Mouse (Mus musculus) Muller cell, postnatal 12 days (primary cell): ENCODE results near the gene Ptgs1.

Source experiments
- DNase-seq: peaks from one replicate; pipeline ENCODE4 v3.0.0-alpha.2; 2015; ENCODE audit errors: inconsistent ontology term

Gene Ptgs1

DNA sequence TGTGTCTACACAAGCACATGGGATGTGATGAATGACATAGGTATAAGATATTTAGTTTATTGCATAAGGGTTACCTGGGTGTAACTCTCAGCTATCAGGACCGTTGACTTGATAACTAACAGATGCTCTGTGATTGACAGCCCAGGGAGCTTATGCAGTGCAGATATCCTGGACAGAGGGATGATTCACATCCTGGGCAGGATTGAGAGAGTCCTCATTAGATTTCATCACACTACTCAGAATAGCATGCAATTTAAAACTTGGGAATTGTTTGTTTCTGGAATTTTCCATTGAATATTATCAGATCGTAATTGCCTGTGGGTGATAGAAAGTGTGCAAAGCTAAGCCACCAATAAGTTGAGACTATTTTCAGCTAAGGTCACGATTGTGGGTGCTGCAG, 17.7 kb downstream of the Ptgs1 start:
- peak; percentile 42 for DNase-seq

DNA sequence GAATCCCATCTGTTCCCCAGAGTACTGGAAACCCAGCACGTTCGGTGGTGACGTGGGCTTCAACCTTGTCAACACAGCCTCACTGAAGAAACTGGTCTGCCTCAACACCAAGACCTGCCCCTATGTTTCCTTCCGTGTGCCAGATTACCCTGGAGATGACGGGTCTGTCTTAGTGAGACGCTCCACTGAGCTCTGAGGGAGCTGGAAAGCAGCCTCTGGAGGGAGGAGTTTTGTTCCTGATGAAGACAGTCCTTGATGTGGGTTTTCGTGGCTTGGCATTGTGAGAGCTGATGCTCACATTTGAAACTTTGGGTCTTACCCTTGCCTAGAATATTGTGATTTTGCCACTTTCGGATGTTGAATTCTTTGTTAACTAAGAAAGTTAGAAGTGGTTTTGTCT, 20.9 kb downstream of the Ptgs1 start:
- no peak for DNase-seq

DNA sequence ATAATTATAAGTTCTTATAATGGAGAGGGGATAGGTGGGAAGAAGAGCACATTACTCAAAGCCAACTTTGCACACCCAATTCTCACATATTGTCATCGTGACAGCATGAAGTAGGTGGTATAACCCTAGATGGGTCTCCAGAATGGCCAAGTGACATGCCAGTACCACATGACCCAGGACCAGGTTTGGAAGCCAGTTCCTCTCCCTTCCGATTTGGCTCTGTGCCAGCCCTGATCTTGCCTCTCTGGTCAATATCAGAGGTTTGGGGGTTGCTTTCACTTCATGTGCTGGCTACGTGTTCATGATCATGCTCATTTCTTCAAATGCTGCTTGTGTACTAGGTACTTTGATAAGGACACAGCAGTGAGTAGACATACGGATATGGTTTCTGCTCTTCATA, 22.3 kb downstream of the Ptgs1 start:
- no peak for DNase-seq

DNA sequence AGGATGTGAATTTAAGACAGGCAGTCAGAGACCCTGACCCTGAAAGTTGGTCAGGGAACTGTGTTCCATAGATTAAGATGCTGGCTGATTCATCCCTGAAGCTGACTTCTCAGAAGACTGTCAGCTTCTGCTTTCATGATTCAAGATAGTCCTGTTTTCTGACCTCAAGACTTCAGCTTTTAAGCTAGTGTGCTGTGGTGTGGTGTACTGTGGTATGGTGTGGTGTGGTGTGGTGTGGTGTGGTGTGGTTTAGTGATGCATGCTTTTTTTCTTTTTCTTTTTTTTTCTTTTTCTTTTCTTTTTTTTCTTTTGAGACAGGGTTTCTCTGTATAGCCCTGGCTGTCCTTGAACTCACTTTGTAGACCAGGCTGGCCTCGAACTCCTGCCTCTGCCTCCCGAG, 24.2 kb downstream of the Ptgs1 start:
- DNase-seq: no peak

DNA sequence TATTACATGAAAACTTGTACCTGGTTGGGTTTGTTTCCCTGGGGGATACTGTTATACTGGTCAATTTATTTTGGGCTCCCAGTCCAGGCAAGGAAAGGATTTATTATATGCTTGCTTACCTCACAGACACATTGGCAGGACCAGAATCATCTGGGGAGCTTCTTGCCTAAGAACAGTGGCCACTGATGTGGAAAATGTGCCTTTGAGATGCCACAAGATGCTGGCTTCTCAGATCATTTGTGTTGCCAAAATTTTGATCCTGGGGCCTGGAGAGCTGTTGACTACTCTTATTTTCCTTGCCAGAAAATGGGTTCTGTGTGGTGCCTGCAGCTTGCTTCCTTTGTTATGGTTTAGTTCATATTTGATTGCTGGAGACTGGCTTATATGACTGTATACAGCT, 26.7 kb downstream of the Ptgs1 start:
- no peak for DNase-seq

DNA sequence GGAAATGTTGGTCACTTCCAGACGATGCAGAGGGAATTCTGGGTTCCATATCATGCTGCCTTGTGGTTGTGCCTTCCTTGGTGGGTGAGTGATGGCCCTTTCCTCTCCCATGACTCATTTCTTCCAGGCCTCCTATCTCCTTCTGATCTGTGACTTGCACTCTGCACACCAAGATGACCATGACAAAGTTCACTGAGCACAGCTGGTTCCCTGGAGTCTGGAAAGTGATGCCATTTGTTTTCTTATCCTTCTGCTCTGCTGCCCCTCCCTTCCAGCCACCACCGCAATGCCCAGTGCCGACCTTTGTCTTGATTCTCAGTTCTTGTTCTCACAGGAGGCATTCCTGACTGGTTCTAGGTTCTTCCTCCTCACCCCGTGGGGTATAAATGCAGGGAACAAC, 29.2 kb downstream of the Ptgs1 start:
- DNase-seq: peak; percentile 50

DNA sequence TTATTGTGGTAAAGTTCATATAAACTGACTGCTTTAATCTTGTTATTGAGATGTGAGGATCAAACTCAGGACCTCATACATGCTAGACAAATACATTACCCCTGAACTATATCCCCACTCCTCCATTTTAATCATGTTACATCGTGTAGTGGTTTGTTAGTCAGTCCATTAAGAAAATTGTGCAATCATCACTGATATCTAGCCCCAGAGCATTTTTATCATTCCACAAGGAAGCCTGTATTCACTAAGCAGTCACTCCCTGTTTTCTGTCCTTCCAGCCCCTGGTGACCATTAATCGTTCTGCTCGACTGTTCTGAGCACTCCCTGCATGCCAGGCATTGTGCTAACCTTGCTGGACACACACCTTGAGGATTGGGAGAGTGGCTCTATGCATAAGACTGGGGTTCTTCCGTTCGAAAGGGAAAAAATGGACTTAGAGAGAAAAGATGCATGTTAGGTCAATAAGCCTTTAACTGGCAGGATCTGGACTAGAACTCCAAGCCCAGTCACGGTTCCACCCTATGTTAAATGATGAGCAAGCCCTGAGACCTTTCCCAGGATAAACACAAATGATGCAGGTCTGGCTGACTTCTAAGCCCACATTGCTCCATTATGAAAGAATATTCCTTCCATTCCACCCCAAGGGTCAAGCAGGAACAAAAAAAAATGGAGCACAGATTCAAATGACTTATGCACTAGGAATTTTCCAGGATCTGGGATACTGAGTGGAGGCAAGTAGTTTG, 29.7 kb downstream of the Ptgs1 start:
- no peak for DNase-seq

DNA sequence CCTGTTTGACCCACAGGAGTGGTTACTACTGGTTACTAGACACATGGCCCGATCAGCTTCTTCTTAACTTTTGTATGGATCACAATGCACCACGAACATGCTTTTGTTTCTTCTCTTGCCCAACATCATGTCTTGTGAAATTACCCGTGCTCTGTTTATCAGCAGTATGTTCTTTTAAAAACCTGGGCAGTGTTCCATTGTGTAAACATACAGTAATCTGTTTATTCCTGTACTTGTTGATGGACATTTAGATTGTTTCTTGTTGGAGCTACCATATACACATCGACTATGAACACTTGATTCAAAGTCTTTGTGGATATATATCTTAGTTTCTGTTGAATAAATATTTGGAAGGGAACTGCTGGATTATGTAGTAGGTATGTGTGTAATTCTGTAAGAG, 31.8 kb downstream of the Ptgs1 start:
- no peak for DNase-seq

DNA sequence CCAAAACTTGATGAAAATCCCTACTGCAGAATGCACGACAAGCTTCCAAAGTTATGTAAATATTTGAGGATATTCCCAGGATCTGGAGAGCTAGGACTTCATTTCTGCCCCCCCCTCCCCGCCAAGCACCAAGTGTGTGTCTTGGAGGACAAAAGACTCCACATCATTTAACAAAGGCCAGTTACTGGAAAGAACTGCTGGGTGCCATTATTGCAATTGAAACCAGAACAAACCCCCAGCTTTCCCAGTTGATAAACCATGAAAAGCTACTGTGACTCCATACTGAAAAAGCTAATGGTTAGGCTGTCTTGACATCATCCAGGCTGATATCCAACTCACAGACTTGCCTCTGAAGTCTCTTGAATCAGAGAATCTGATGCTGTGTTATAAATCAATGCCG, 39.2 kb downstream of the Ptgs1 start:
- DNase-seq: no peak

DNA sequence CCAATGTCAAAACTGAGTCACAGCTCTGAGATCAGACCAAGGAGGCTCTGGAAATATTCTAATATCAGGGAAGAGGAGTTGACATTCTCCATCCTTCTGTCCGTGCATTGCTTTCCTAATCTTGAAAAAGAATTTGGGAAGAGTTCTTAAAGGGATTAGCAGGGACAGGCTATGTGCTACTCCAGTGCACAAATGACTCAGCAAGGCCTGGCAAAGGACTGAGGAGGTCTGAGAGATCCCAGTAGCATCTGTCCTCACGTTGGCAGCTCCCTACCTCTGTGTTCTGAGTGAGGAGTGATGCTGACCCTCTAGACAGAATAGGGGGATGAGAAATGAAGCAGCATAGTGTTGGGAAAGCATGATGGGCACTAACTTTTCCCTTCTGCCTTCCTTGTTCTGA, 40.0 kb downstream of the Ptgs1 start:
- no peak for DNase-seq

DNA sequence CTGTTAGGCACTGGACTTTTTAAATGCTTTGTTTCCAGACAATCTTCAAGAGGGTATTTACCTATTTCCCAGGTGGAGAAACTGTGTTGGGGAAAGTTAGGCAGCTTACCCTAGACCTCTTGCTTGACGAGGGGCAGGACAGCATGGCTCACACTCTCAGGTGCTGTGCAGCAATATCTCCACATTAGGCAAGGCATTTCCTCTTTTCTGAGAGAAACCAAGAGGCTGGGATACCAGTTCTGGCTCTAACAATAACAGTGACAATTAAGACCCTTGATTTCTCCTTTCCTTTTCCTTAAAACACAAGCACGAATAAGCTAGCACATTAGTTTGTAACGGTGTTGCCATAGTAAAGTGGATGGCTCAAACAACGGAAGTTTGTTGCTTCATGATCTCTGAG, 40.9 kb downstream of the Ptgs1 start:
- DNase-seq: no peak

DNA sequence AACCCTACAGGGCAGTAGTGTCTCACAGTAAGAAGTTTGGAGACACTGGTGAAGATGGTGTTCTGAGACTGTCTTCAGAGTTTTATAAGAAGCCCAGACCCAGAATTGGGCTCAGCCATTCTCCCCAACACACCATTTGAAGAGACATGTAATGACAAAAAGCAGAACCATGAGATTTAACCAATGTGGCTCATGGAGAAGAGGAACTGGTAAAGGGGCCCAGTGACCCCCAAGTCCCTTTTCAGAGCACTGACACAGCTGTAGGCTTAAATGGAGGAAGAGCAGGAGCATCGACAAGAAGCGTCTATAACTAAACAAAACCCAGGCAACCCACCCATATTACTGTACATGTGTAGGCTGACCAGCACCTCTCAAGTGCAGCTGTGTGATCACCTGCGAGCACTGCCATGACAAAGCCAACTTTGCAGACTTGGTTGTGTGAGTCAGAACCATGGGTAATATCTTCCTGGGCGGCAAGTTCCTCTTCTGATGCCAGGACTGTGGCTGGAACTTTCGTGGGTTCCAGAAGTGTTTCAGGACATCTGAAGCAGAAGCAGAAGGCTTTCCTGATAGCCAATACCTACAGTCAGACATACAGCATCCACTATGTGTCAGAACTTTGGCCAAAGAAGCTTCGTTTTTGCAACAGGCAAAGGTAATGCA, 42.2 kb downstream of the Ptgs1 start:
- no peak for DNase-seq

DNA sequence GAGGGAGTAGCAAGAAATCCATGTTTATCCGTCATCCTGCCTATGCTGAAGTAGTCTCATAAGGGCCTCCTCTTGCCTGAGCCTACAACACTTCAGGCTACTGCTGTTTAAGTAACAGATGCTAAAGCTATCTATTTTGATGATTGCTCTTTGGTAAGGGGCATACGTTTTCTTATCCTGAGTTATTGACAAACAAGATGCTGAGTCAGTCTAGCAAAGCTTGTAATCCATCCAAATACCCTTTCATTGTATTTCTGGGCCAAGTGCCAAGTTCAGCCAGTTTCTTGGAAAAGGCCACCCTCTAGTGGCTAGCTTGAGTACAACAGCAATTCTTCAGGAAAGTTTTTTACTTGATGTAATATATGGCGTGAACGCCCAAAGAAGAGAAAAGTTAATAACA, 46.2 kb downstream of the Ptgs1 start:
- DNase-seq: peak; percentile 76

DNA sequence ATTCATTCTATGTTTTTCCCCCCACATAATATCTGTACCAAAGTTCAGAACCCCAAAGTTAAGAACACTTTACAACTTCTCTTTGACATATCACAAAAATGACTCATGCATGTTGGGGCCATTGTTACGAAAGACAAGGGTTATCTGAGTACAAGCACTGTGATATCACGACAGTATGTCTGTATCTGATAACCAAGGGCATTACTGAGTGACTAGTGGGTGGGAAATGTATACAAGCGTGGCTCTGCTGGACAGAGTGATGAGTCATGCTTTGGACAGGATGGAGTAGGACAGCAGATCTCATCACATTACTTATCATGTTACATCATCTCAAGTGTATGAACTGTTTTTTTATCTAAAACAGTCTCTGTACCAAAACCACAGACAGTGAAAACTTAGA, 48.5 kb downstream of the Ptgs1 start:
- peak; percentile 20 for DNase-seq

DNA sequence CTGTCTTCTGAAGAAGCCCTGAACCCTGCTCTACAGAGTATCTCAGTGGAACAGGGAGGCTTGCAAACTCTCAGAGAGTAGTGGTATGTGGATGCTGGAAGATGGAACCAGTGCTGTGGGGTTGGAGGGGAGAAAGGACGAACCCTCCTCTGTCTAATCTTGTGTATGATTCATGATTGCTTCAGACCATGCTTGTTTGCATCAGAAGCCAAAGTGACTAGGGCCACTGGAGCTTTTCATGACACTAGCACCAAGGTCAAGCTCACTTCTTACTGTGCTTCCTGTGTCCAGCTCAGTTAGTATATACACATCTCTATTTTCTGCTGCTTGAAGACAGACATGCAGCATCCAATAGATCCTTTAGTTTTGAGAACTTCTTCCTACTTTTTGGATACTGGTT, 50.9 kb downstream of the Ptgs1 start:
- DNase-seq: no peak

DNA sequence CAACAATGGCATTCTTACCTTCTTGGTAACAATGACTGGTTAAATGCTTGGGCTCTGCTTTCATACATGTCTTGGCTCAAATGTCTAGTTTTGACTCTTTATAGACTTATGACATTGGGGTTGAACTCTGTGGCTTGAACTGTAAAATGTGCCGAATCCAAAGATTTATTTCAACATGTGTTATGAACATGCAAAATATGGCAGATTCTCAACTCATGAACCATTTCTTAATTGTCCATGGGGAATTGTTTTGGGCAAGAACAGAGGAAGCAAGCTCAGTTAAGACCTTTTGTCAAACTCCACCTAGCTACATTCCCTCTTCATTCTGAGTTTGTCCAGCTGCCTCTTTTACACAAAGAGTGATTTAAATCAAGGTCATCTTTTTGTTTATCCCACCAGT, 52.1 kb downstream of the Ptgs1 start:
- no peak for DNase-seq
